Mouse (Mus musculus) megakaryocyte, embryonic 14.5 days (primary cell): ENCODE measurements around the gene Gaa.

Experiments
- FLI1 ChIP-seq: IDR thresholded peaks from 2 replicates; pipeline ENCODE4 v1.6.1; 2012; ENCODE audit warnings: low read length, inconsistent platforms, mixed read lengths
- GATA1 ChIP-seq: IDR thresholded peaks from 3 replicates; pipeline ENCODE4 v1.6.1; 2012; ENCODE audit warnings: mixed read lengths, low read length, inconsistent platforms, borderline replicate concordance

GRCm38 (mm10) chr11:119225634-119226033 is 42.1 kb upstream of the Gaa start:
- TF ChIP-seq GATA1: no peak
- TF ChIP-seq FLI1: no peak
